Mouse (Mus musculus) inflammation-experienced regulatory T-cells, adult 6 months (primary cell): ENCODE data around the gene Ppp1r18. TPM values are rescaled to one million over a fixed set of nuclear protein-coding genes. Genes with fewer than 3 reads are reported as not detected.
A peak's percentile ranks its signal among the peaks of the same experiment; 100 is the strongest.
"Not testable (repeated sequence)": the region's sequence is repeated elsewhere in the genome, so short reads cannot be mapped to it uniquely, and the experiment has no call there.

Experiments used
- ATAC-seq: one replicate; pipeline ENCODE4 v1.8.0; 2017
- polyA plus RNA-seq, 3 experiments: library from polyadenylated mRNA; unstranded; fragments of 100-300 nt; shearing (Covaris generic); gene quantifications; one replicate each; pipeline ENCODE4 v1.2.1; 2017

The Ppp1r18 gene
- polyA plus RNA-seq, 3 experiments from 2014 or later: 194 to 273 (median 213) TPM

- no peak for ATAC-seq
These were observed 27.9 kb upstream of the Ppp1r18 start for GRCm38 (mm10) chr17:35837487-35837886.

DNA sequence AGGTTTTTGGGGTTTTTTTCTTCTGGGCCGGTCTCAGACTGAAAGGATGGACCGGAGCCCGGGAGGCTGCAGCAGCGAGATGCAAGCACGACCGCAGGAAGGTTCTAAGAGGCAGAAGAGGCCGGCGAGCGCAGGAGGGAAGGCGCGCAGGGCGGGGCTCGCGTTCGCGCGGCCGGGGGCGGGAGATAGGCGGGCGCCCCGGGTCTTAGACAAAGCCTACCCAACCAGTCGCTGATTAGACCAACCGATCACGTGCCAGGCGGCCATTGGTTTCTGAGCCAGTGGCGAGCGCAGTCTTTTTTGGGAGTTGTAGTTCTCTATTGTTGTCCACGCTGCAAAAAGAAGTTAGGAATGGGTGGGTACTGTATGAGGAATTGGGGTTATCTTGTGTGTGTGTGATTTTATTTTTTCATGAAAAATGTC lies 27.3 kb upstream of the Ppp1r18 start, which contains the start of gene Tubb5:
Tubb5 (minus strand) TSS at position 185 of the 423 bp plus-strand sequence.
- peak; percentile 39 for ATAC-seq

- ATAC-seq: no peak
These were observed 26.8 kb upstream of the Ppp1r18 start for GRCm38 (mm10) chr17:35838570-35838969.

DNA sequence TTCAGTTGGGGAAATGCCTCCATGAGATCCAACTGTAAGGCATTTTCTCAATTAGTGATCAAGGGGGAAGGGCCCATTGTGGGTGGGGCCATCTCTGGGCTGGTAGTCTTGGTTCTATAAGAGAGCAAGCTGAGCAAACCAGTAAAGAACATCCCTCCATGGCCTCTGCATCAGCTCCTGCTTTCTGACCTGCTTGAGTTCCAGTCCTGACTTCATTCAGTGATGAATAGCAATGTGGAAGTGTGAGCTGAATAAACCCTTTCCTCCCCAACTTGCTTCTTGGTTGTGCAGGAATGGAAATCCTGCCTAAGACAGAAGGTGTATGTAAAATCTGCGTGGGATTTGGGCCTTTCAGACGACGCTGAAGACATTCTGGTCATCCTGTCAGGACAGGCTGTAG lies 26.4 kb upstream of the Ppp1r18 start:
- ATAC-seq: not testable (repeated sequence)

DNA sequence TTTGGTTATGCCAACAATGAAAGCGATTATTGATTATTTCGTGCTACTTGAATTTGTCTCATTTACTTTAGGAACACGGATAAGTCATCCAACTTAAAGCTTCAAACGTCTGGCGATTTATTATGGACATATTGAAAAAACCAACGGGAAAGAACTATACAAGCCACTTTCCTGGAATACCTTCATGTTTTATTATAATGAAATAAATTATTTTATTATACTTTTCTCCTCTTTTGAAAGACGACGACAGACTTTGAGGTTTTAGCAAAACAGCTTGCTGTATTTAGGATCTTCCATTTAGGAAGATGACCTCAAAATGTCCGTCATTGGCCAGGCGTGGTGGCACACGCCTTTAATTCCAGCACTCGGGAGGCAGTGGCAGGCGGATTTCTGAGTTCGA lies 24.8 kb upstream of the Ppp1r18 start:
- ATAC-seq: no peak

GRCm38 (mm10) chr17:35841076-35841950 lies 24.1 kb upstream of the Ppp1r18 start, which contains the start of gene Mdc1:
Mdc1 (plus strand) TSS chr17:35841515.
- peak; percentile 85 for ATAC-seq

- ATAC-seq: no peak
These were observed 23.4 kb upstream of the Ppp1r18 start for GRCm38 (mm10) chr17:35842006-35842405.

DNA sequence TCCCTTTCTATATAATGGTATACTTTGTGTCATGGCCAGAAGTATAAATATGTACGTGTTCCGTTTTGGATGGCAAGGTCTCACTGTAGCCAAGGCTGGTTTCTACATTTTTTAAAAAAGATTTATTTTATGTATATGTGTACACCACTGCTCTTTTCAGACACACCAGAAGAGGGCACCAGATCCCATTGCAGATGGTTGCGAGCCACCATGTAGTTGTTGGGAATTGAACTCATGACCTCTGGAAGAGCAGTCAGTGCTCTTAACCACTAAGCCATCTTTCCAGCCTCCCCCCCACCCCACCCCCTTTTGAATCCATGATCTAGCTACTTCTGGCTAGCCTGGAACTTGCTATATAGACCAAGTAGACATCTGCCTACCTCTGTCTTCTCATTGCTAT lies 21.9 kb upstream of the Ppp1r18 start:
- ATAC-seq: no peak

DNA sequence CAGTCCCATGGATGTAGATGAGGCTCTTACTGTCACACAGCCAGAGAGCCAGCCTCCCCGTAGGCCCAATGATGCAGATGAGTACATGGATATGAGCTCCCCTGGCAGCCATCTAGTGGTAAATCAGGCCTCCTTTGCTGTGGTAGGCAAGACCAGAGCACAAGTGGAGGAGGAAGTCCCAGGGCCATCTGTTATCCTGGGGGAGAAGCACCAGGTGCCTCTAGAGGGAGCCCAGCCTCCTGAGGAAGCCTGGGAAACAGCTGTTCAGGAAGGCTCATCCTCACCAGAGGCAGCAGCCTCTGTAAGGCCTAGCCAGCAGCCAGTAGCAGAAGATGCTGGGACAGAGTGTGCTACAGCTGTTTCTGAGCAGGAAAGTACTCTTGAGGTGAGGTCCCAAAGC lies 17.3 kb upstream of the Ppp1r18 start:
- no peak for ATAC-seq

GRCm38 (mm10) chr17:35850974-35851373 lies 14.4 kb upstream of the Ppp1r18 start:
- ATAC-seq: no peak

DNA sequence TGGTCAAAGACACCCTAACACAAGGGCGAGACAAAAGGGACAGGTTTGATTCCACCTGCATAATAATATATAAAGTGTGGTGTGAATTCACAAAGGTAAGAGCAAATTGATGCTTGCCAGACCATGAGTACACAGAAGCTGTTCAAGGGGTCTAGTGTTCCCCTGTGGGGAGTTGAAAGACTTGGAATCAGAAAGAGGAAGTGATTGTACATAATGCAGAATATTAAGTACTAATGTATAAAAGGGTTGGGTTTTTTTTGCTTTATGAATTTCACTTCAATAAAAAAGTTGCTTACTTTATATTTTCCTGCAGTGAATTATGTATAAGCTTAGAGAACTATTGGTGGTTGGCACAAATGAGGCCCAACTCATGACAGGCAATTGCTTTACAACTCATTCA lies 6.0 kb upstream of the Ppp1r18 start:
- no peak for ATAC-seq

DNA sequence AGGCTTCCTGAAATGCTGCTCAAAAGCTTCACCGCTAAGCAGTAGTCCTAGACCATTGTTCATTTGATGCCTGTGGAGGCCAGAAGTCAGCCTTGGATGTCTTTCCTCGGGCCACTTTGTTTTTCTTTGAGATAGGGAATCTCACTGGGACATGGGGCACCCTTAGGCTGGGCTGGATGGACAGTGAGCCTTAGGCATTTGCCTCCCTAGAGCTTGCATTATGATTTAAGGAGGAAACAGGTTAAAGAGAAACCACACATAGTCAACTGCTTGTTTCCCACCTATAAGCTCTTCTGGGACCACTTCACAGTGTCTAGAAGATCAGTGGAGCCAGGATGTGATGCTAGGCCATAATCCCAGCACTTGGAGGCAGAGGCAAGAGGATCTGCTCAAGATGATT lies 5.6 kb upstream of the Ppp1r18 start:
- no peak for ATAC-seq

DNA sequence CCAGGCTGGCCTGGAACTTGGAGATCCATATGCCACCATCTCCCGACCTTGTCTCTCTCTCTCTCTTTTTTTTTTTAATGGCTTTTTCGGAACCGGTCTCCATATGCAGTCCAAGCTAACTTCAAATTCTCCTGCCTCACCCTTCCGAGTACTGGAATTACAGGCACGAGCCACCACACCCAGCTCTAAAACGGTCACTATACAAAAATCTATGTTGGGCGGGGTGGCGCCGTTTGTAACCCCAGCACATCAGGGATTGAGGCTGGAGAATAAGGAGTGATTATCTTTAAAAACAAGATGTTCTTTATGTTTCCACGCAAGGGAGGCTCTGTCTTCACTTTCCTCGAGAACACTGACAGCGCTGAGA lies 4.6 kb upstream of the Ppp1r18 start:
- no peak for ATAC-seq

DNA sequence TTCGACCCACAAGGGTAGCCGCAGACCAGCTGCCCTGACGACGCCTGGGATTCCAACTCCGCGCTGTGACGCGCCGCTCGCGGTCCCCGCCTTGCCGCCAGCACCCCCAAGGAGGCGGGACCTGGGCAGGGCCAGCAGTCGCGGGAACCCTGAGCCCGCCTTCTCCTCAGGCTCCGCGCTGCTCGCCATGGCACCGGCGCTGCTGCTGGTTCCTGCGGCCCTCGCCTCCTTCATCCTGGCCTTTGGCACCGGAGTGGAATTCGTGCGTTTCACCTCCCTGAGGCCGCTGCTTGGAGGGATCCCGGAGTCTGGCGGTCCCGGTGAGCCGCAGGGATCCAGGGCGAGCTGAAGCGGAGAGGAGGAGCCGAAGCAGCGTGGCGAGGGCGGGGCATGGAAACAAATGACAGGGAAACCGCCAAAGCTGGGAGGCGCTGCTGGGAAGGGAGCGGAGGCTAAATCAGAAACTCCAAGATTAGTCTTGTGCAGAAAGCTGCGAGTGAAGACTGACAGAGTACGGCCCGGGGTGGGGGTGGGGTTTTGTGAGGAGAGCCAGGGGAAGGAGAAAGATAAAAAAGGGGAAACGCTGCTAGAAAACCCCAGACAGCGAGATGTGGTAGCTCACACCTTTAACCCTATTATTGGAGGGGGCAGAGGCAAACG lies 4.1 kb upstream of the Ppp1r18 start, which contains the start of gene Nrm:
Nrm (plus strand) TSS at position 121 of the 660 bp plus-strand sequence.
- ATAC-seq: peak; percentile 89

DNA sequence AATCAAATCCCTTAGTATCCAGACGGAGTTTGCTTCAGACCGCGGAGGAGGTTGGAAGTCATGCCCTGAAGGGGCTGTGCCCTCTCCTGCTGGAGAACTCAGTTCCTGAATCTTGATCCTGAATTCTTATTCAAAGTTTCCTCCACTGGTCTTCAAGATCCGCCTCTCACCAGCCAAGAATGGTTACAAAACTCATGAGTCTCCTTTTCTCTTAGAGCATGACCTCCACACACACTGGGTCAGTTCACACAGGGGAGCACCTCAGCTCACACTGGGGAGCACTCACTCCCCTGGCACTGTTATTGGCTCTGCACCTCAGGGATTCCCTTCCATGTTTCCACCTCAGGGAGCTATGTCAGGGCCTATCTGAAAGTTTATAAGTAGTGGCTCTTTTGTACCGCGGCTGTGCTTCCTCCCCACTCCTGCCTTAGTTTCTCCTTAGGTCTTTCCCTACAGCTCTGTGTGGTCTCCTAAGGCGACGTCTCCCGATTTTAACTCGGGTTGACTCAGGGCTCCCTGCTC lies 500 bp upstream of the Ppp1r18 start:
- ATAC-seq: no peak

GRCm38 (mm10) chr17:35866281-35866831 lies 963 bp downstream of the Ppp1r18 start:
- no peak for ATAC-seq

GRCm38 (mm10) chr17:35866911-35867890 lies 1.8 kb downstream of the Ppp1r18 start:
- ATAC-seq: no peak

DNA sequence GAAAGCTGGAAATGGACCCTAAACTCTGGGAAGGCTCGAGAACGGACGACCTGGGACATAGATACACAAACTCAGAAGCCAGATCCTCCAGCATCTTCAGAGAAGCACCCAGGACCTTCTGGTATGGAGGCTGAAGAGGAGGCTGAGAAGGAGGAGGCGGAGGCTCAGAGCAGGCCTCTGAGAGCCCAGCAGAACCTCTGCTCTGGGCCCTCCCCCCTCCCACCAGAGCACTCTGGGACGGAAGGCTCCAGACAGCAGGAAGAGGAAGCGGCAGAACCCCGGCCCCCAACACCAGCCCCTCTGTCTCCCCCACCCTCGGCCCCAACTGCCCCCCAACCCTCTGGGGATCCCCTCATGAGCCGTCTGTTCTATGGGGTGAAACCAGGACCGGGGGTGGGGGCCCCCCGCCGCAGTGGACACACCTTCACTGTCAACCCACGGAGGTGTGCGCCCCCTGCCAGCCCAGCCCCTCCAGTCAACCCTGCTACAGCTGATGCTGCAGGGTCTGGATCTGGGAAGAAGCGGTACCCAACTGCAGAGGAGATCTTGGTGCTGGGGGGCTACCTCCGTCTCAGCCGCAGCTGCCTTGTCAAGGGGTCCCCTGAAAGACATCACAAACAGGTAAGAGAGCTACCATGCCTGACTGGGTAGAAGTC lies 2.9 kb downstream of the Ppp1r18 start:
- ATAC-seq: peak; percentile 45

GRCm38 (mm10) chr17:35868961-35869345 lies 3.6 kb downstream of the Ppp1r18 start:
- ATAC-seq: no peak

- no peak for ATAC-seq
These were observed 4.1 kb downstream of the Ppp1r18 start for GRCm38 (mm10) chr17:35869346-35870067.
